Mouse (Mus musculus) embryonic facial prominence, embryonic 10.5 days (tissue): ENCODE results near the gene Gtf3c1. TPM values are rescaled to one million over a fixed set of nuclear protein-coding genes. Genes with fewer than 3 reads are reported as not detected.
"Not testable (repeated sequence)": the region's sequence is repeated elsewhere in the genome, so short reads cannot be mapped to it uniquely, and the experiment has no call there.

Source experiments
- DNase-seq: peaks from one replicate; pipeline ENCODE4 v3.0.0-alpha.2; 2017; ENCODE audit warnings: low spot score
- H3K27ac ChIP-seq: fragments of 300-500 bp; sonication (generic); replicated peaks from 2 replicates; pipeline ENCODE4 v1.5.1; 2016; ENCODE audit warnings: mild to moderate bottlenecking
- H3K27me3 ChIP-seq: fragments of 300-500 bp; sonication (generic); replicated peaks from 2 replicates; pipeline ENCODE4 v1.6.1; 2016; ENCODE audit warnings: low read depth, mild to moderate bottlenecking; ENCODE audit not compliant: poor library complexity, severe bottlenecking
- H3K36me3 ChIP-seq: fragments of 300-500 bp; sonication (generic); replicated peaks from 2 replicates; pipeline ENCODE4 v1.6.1; 2016; ENCODE audit warnings: mild to moderate bottlenecking, moderate library complexity
- H3K4me1 ChIP-seq: fragments of 300-500 bp; sonication (generic); 2 replicates; pipeline ENCODE4 v1.6.1; 2016
- H3K4me3 ChIP-seq: fragments of 300-500 bp; sonication (generic); 2 replicates; pipeline ENCODE4 v1.5.1; 2016; ENCODE audit warnings: mild to moderate bottlenecking, moderate library complexity
- H3K9me3 ChIP-seq: fragments of 300-500 bp; sonication (generic); 2 replicates; pipeline ENCODE4 v1.6.1; 2016; ENCODE audit warnings: mild to moderate bottlenecking
- WGBS: fragments of 180-500 bp; shearing (Covaris S2); methylation state at CpG from one replicate; pipeline ENCODE4 v1.1.7; 2016; 5-methylcytosine and 5-hydroxymethylcytosine counted together
- polyA plus RNA-seq: library from polyadenylated mRNA; unstranded; fragments of >200 nt; fragmentation: Nextera tagmentation; extraction: Ambion mirVana; gene quantifications from 2 replicates; pipeline ENCODE4 v1.2.1, GENCODE M21; 2016

Gtf3c1 gene
- polyA plus RNA-seq, 1 experiment from 2014 or later = 49.3 TPM

DNA sequence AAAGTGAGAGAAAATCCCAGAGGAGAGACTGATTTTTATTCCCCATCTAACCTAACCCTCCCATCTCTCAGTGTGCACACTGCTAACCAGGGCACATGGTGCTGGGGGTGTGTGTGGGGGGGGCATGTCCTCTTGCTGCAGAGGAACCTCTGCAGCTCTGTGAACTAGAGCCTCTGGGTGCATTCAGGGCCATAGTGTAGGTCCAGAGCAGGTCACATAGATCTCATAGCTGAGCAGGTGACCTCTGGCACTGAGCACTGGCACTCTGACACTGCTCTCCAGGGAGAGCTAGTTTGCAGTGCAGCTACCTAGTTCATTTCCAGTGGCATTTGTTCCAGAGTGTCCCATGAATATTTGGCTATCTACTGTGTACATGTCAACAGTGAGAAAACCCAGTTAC, 24.1 kb upstream of the Gtf3c1 start:
- no peak overlapping the region for H3K4me3 ChIP-seq
- DNase-seq = no peak

DNA sequence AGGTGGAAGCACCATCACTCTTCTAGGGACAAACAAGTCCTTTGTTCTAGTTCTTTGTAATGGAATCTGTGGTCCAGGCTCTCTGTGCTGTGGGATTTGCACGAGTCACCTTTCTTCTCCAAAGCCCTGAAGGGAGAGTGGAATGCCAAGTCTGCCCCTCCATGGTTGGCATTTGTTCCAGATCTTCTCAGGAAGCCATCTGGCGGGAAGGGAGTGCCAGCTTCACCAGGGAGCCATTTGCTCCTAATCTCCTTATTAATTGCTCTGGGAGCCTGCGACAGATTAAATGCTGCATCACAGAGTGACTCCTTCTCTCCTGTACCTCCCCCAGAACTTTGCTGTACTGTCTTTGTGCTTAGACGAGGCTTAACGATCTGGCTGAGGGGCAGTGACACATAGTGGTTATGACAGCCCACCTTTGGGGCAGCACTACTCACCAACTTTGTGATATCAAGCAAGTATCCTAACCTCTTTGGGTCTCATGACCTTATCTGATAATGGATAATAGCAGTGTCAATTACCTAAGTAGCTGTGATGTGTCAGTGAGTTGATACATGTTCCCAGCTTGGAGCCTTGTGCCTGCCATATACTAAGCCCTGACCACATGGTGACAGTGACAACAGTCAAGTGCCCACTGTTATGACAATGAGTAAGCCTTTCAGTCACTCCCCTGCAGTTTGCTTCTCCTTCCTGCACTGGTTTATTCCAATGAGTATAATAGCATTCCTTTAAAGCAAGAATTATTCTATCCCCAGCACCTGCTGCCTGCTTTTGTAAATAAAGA, 15.8 kb upstream of the Gtf3c1 start:
- no peak for DNase-seq
- Histone ChIP-seq H3K4me1 (0 out of 2 replicates have a peak, but pooled peaks cover 15% of the 10 kb centered on the region), H3K27me3 (no peaks in the 10 kb centered on the region), H3K9me3 (no peaks in the 10 kb centered on the region), H3K4me3 (no peak overlapping the region), H3K27ac (no peak overlapping the region), H3K36me3 (0 out of 2 replicates have a peak, but pooled peaks cover 2% of the 10 kb centered on the region)
- WGBS = 55% methylated on average over 5 of the region's 5 CpGs

More for the DNA sequence above, 24.1 kb upstream of the Gtf3c1 start:
- Histone ChIP-seq H3K9me3 (no peaks in the 10 kb centered on the region), H3K27me3 (no peaks in the 10 kb centered on the region), H3K27ac (no peak overlapping the region), H3K36me3 (peaks cover 5% of the 10 kb centered on the region; the same call in 1 of the 2 replicates), H3K4me1 (0 out of 2 replicates have a peak, but pooled peaks cover 2% of the 10 kb centered on the region)

DNA sequence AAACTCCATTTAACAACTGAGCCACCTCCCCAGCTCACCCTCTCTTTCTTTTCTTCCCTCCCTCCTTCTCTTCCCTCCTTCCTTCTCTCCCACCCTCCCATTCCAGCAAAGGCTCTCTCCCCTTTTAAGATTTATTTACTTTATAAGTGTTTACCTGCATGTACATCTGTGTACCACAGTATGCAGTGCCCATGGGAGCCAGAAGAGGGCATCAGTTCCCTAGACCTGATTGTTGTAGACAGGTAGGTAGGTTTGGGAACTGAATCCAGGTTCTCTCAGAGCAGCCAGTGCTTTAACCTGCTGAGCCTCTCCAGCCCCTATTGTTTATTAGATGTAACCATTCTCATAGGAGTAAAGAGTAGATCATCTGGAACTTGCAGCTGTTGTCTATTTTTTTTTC, 14.5 kb upstream of the Gtf3c1 start:
- Histone ChIP-seq H3K27ac (no peak overlapping the region), H3K4me3 (no peak overlapping the region), H3K27me3 (no peaks in the 10 kb centered on the region), H3K9me3 (no peaks in the 10 kb centered on the region), H3K36me3 (no peaks in the 10 kb centered on the region), H3K4me1 (0 out of 2 replicates have a peak, but pooled peaks cover 15% of the 10 kb centered on the region)
- DNase-seq = no peak

DNA sequence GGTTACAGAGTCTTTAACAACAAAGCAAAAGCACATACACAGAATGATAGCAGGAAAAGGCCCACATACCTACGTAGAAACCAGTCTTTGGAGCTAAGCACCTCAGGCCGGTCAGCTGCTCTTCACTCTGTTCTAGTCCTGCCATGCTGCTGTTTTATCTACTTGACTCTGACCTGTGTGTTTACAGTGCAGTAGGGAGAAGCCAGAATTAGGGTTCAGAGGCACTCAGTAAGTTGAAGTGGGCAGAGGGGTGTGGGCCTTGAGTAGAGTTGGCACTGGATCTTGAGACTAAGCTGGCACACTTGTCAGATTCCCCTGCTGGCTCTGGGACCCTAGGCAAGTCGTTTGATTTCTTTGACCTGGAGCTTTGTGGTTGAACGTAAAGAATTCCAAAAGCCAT, 13.5 kb upstream of the Gtf3c1 start:
- Histone ChIP-seq H3K36me3 (no peaks in the 10 kb centered on the region), H3K9me3 (no peaks in the 10 kb centered on the region), H3K4me1 (peaks cover 19% of the 10 kb centered on the region; the same call in 1 of the 2 replicates), H3K27ac (no peak overlapping the region), H3K27me3 (no peaks in the 10 kb centered on the region), H3K4me3 (no peak overlapping the region)
- WGBS = 85% methylated on average over 4 of the region's 4 CpGs
- DNase-seq = no peak

DNA sequence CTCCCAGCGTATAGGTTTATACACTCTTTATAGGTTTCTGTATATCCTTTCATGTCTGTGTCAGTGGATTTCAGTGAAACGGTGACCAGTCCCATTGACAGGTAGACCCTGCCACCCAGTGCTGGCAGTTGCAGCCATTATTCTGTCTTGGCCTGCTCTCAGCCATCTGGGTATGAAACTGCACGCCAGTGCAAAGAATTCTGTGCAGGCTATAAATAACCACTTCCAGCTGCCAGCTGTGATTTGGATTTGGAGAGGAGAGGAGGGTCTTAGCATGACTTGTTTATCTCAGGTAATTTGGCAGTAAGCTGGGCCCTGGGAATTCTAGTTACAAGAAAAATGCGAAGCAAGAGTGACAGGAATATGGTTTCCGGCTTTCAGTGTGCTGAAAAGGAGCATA, 12.8 kb upstream of the Gtf3c1 start:
- 77% methylated on average over 5 of the region's 5 CpGs for WGBS
- Histone ChIP-seq H3K27me3 (no peaks in the 10 kb centered on the region), H3K4me3 (no peak overlapping the region), H3K27ac (no peak overlapping the region), H3K4me1 (peaks cover 19% of the 10 kb centered on the region; the same call in 1 of the 2 replicates), H3K36me3 (no peaks in the 10 kb centered on the region), H3K9me3 (no peaks in the 10 kb centered on the region)
- DNase-seq = no peak

DNA sequence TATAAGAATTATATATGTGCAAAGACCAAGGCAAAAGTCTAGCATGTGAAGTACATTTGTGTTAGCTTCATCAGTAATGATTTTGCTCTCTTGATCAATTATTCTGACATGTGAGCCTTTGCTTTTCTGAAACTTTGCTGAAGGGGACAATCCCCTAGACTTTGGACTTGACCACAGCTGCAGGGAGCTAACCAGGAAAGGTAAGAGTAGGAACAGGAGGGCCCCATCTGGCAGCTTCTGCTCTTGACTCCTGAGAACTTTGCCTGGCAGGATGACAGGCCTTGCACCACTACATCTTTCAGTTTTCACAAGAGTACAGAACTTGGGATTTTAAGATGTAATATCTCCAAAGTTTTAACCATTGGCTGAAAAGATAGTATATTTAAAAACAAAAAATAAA, 10.0 kb upstream of the Gtf3c1 start:
- DNase-seq = no peak
- H3K4me1 ChIP-seq = peaks cover 21% of the 10 kb centered on the region; the same call in 1 of the 2 replicates
- H3K27ac ChIP-seq = no peak overlapping the region

DNA sequence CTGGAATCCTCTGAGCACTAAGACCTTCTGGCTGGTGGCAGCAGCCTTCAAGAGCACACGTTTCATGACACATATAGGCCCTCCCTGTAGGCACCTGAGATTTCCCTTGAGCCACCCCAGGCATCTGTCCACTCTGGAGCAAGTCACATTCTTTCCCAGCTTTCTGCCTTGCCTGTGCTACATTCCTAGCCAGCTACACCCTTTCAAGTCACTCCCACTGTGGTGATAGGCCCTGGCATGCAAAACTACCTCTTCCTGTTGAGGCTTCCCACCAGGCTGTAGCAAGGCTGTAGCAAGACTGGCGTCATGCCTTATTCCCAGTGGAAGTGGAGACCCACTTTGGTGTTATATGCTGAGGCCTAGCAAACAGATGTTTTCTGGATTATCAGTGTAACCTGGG, 9.1 kb upstream of the Gtf3c1 start:
- Histone ChIP-seq H3K4me1 (peaks cover 21% of the 10 kb centered on the region; the same call in 1 of the 2 replicates), H3K4me3 (no peak overlapping the region), H3K27me3 (no peaks in the 10 kb centered on the region), H3K9me3 (no peaks in the 10 kb centered on the region), H3K36me3 (0 out of 2 replicates have a peak, but pooled peaks cover 7% of the 10 kb centered on the region), H3K27ac (no peak overlapping the region)
- 67% methylated on average over 2 of the region's 2 CpGs for WGBS
- no peak for DNase-seq

More for the DNA sequence above, 10.0 kb upstream of the Gtf3c1 start:
- Histone ChIP-seq H3K9me3 (no peaks in the 10 kb centered on the region), H3K36me3 (no peaks in the 10 kb centered on the region), H3K4me3 (no peak overlapping the region), H3K27me3 (no peaks in the 10 kb centered on the region)

DNA sequence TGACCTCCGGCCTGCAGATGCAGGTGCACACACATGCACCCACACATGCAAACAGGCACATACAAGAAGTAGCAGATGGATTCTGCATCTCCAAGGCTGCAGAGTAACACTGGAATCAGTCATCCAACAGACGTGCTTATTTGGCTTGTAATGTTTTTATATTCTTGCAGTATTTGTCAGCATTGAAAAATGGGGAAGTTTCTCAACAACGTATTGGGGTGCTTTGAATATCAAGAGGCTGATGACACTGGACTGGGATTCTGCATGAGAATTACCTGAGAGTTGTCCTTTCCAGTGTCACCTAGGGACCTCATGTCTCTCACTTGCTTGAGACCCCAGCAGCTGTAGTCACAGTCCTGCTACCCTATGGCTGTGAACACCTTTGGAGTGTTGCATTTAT, 7.2 kb upstream of the Gtf3c1 start:
- 0 out of 2 replicates have a peak, but pooled peaks cover 14% of the 10 kb centered on the region for H3K36me3 ChIP-seq
- peaks cover 14% of the 10 kb centered on the region for H3K4me1 ChIP-seq
- no peaks in the 10 kb centered on the region for H3K27me3 ChIP-seq
- WGBS = 94% methylated on average over 3 of the region's 3 CpGs
- no peak overlapping the region for H3K27ac ChIP-seq
- H3K4me3 ChIP-seq = no peak overlapping the region
- H3K9me3 ChIP-seq = no peaks in the 10 kb centered on the region
- DNase-seq = no peak

- WGBS = 92% methylated on average over 7 of the region's 7 CpGs
- H3K36me3 ChIP-seq = 0 out of 2 replicates have a peak, but pooled peaks cover 16% of the 10 kb centered on the region
- not testable (repeated sequence) for H3K27ac ChIP-seq, H3K9me3 ChIP-seq, H3K27me3 ChIP-seq, H3K4me3 ChIP-seq, DNase-seq
- H3K4me1 ChIP-seq = peaks cover 21% of the 10 kb centered on the region
Measured at GRCm38 (mm10) chr7:125713542-125714055, 6.0 kb upstream of the Gtf3c1 start.

DNA sequence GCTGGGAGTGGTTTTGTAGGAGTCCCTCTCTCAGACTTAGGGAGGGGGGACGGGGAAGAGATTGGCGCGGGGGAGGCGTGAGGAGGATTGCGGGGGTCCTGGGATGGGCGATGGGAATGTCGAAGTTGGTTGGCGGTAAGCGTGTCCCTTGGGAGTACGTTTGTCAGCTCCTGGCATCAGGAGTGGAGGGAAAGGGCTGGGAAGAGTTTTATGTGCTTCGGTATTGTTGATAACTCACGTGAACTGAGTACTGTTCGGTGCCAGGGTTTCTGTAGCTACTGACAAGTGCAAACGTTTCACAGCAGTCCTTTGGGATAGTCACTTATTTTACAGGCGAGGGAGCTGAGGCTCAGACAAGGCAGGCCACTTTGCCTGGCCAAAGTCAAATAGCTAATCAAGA, 520 bp upstream of the Gtf3c1 start:
- Histone ChIP-seq H3K36me3 (peaks cover 38% of the 10 kb centered on the region), H3K4me3 (peak overlapping the region; percentile 97), H3K9me3 (no peaks in the 10 kb centered on the region), H3K27me3 (no peaks in the 10 kb centered on the region), H3K4me1 (peaks cover 51% of the 10 kb centered on the region), H3K27ac (peak overlapping the region; percentile 94)
- no peak for DNase-seq
- under 1% methylated on average over 15 of the region's 15 CpGs for WGBS

DNA sequence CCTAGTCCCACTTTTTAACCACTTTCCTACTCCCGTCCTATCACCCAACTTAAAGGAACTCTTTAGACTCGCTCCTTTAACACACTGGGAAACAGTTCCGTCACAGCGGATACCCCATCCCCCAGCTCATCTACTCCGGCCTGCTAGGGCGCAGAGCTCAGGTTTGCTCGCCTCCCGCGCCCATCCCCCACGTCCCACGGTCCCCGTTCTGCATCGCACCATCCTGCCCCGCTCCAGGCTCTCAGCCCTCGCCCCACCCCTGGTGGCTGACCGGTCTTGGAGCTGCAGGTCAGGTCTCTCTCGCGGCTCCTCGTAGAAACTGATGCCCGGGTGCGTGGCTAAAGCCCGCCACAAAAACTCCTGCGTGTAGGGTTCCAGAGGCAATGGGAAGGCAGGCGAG, 394 bp downstream of the Gtf3c1 start:
- under 1% methylated on average over 24 of the region's 24 CpGs for WGBS
- peaks cover 45% of the 10 kb centered on the region for H3K36me3 ChIP-seq
- peak overlapping the region; percentile 94 for H3K27ac ChIP-seq
- DNase-seq = peak; percentile 84
- no peaks in the 10 kb centered on the region for H3K27me3 ChIP-seq
- peak overlapping the region; percentile 97 for H3K4me3 ChIP-seq
- peaks cover 49% of the 10 kb centered on the region for H3K4me1 ChIP-seq
- no peaks in the 10 kb centered on the region for H3K9me3 ChIP-seq

DNA sequence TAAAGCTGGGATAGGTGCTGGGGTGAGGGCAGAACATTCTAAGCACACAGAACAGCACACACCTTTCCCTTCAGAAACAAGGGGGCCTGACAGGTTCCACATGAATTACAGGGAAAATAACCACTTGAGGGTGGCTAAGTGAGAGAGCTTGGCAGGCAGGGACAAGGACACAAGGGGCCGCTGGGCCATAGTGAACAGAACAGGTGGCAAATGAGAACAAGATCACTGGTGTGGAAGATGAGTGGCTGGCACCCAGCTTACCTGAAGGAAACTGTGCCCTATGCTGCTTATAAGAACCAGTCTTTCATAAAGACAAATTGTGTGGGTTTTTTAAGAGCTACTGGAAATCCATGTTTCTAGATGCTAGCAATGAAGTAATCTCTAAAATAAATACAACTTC, 4.8 kb downstream of the Gtf3c1 start:
- Histone ChIP-seq H3K27ac (no peak overlapping the region), H3K36me3 (peaks cover 74% of the 10 kb centered on the region), H3K9me3 (peaks cover 17% of the 10 kb centered on the region), H3K27me3 (no peaks in the 10 kb centered on the region), H3K4me1 (peaks cover 29% of the 10 kb centered on the region), H3K4me3 (no peak overlapping the region)
- DNase-seq = no peak
- 93% methylated on average over 1 of the region's 1 CpGs for WGBS

GRCm38 (mm10) chr7:125694056-125694455, 13.5 kb downstream of the Gtf3c1 start:
- 85% methylated on average over 5 of the region's 5 CpGs for WGBS
- H3K27me3 ChIP-seq = no peaks in the 10 kb centered on the region
- H3K36me3 ChIP-seq = peaks cover 100% of the 10 kb centered on the region
- DNase-seq = no peak
- no peaks in the 10 kb centered on the region for H3K4me1 ChIP-seq
- H3K4me3 ChIP-seq = no peak overlapping the region
- peaks cover 10% of the 10 kb centered on the region for H3K9me3 ChIP-seq
- H3K27ac ChIP-seq = no peak overlapping the region
